Mouse (Mus musculus) MEL (cell line): ENCODE data around the gene Cyb5rl. TPM values are rescaled to one million over a fixed set of nuclear protein-coding genes. Genes with fewer than 3 reads are reported as not detected.

ENCODE experiments used
- DNase-seq: peaks from one replicate; pipeline ENCODE4 v3.0.0; 2011; ENCODE audit warnings: low read depth, low spot score
- H3K27ac ChIP-seq: 2 replicates; pipeline ENCODE4 v1.5.1; 2012; ENCODE audit warnings: low read depth, mild to moderate bottlenecking, control low read depth, low read length, moderate library complexity; ENCODE audit not compliant: control insufficient read depth
- H3K27me3 ChIP-seq, 2 experiments: fragments of 150-350 bp in 1 of 2; sonication (generic) in 1 of 2; 2 replicates each; pipeline ENCODE4 v1.6.1; 2012; ENCODE audit warnings: low read length in 2 of 2, mild to moderate bottlenecking in 2 of 2, improper control_type of control experiment in 1 of 2, moderate library complexity in 1 of 2; ENCODE audit not compliant: insufficient read depth in 2 of 2, control insufficient read depth in 1 of 2
- H3K36me3 ChIP-seq, 2 experiments: 2 replicates each; pipeline ENCODE4 v1.6.1; 2012 to 2014; ENCODE audit warnings: low read length in 2 of 2, improper control_type of control experiment in 1 of 2, inconsistent platforms in 1 of 2, mild to moderate bottlenecking in 1 of 2; ENCODE audit not compliant: insufficient read depth in 2 of 2, control insufficient read depth in 1 of 2
- H3K4me1 ChIP-seq, 2 experiments: fragments of 150-350 bp in 1 of 2; sonication (generic) in 1 of 2; 2 replicates each; pipeline ENCODE4 v1.6.1; 2012; ENCODE audit warnings: low read length in 2 of 2, improper control_type of control experiment in 1 of 2, mild to moderate bottlenecking in 1 of 2; ENCODE audit not compliant: insufficient read depth in 2 of 2, control insufficient read depth in 1 of 2
- H3K4me3 ChIP-seq, 2 experiments: fragments of 150-350 bp in 1 of 2; sonication (generic) in 1 of 2; 2 replicates each; pipeline ENCODE4 v1.5.1; 2012; ENCODE audit warnings: low read depth in 2 of 2, low read length in 2 of 2, mild to moderate bottlenecking in 2 of 2, moderate library complexity in 2 of 2, control low read depth in 1 of 2, improper control_type of control experiment in 1 of 2; ENCODE audit not compliant: control insufficient read depth in 1 of 2, insufficient read depth in 1 of 2
- H3K79me2 ChIP-seq: 2 replicates; pipeline ENCODE4 v1.6.1; 2012; ENCODE audit warnings: mild to moderate bottlenecking, low read length, moderate library complexity; ENCODE audit not compliant: control insufficient read depth, poor library complexity, insufficient read depth
- H3K9ac ChIP-seq: 2 replicates; pipeline ENCODE4 v1.6.1; 2012; ENCODE audit warnings: low read depth, mild to moderate bottlenecking, control low read depth, low read length, moderate library complexity; ENCODE audit not compliant: control insufficient read depth, poor library complexity, severe bottlenecking
- H3K9me3 ChIP-seq: fragments of 150-350 bp; sonication (generic); replicated peaks from 2 replicates; pipeline ENCODE4 v1.6.1; 2012; ENCODE audit warnings: mild to moderate bottlenecking, low read length, improper control_type of control experiment, moderate library complexity; ENCODE audit not compliant: insufficient read depth
- CHD2 ChIP-seq: IDR thresholded peaks from 2 replicates; pipeline ENCODE4 v1.6.1; 2011; ENCODE audit warnings: low read length, improper control_type of control experiment
- E2F4 ChIP-seq: IDR thresholded peaks from 2 replicates; pipeline ENCODE4 v1.6.1; 2011; ENCODE audit warnings: low read depth, low read length, improper control_type of control experiment, borderline replicate concordance
- ELF1 ChIP-seq: IDR thresholded peaks from 2 replicates; pipeline ENCODE4 v1.6.1; 2014; ENCODE audit warnings: low read depth, mild to moderate bottlenecking, inconsistent platforms, low read length, improper control_type of control experiment, moderate library complexity
- ETS1 ChIP-seq: IDR thresholded peaks from 2 replicates; pipeline ENCODE4 v1.6.1; 2012; ENCODE audit warnings: low read depth, mild to moderate bottlenecking, inconsistent platforms, low read length, improper control_type of control experiment, moderate library complexity
- MAFK ChIP-seq: IDR thresholded peaks from 2 replicates; pipeline ENCODE4 v1.6.1; 2011; ENCODE audit warnings: low read depth, mild to moderate bottlenecking, low read length, improper control_type of control experiment, borderline replicate concordance
- POLR2A ChIP-seq, 2 experiments: IDR thresholded peaks; 2 replicates each; pipeline ENCODE4 v1.6.1; 2011 to 2012; ENCODE audit warnings: low read length in 2 of 2, mild to moderate bottlenecking in 2 of 2, control low read depth in 1 of 2, improper control_type of control experiment in 1 of 2, low read depth in 1 of 2, moderate library complexity in 1 of 2; ENCODE audit not compliant: control insufficient read depth in 1 of 2, insufficient read depth in 1 of 2, poor library complexity in 1 of 2
- POLR2AphosphoS2 ChIP-seq: IDR thresholded peaks from 2 replicates; pipeline ENCODE4 v1.6.1; 2011; ENCODE audit warnings: low read length, improper control_type of control experiment
- RAD21 ChIP-seq: IDR thresholded peaks from 2 replicates; pipeline ENCODE4 v1.6.1; 2011; ENCODE audit warnings: mild to moderate bottlenecking, low read depth, low read length, improper control_type of control experiment
- RCOR1 ChIP-seq: IDR thresholded peaks from 2 replicates; pipeline ENCODE4 v1.6.1; 2012; ENCODE audit warnings: low read depth, mild to moderate bottlenecking, inconsistent platforms, low read length, improper control_type of control experiment
- UBTF ChIP-seq: IDR thresholded peaks from 2 replicates; pipeline ENCODE4 v1.6.1; 2012; ENCODE audit warnings: low read depth, mild to moderate bottlenecking, inconsistent platforms, low read length, improper control_type of control experiment, moderate library complexity, borderline replicate concordance; ENCODE audit not compliant: insufficient read depth
- USF1 ChIP-seq: IDR thresholded peaks from 2 replicates; pipeline ENCODE4 v1.6.1; 2014; ENCODE audit warnings: low read depth, mild to moderate bottlenecking, inconsistent platforms, low read length, improper control_type of control experiment, moderate library complexity
- USF2 ChIP-seq, 2 experiments: IDR thresholded peaks; 2 replicates each; pipeline ENCODE4 v1.6.1; 2011 to 2012; ENCODE audit warnings: improper control_type of control experiment in 2 of 2, low read length in 2 of 2, borderline replicate concordance in 1 of 2, inconsistent platforms in 1 of 2, low read depth in 1 of 2, mild to moderate bottlenecking in 1 of 2; ENCODE audit not compliant: insufficient read depth in 1 of 2
- ZKSCAN1 ChIP-seq: IDR thresholded peaks from 2 replicates; pipeline ENCODE4 v1.6.1; 2012; ENCODE audit warnings: low read depth, mild to moderate bottlenecking, inconsistent platforms, low read length, improper control_type of control experiment, moderate library complexity
- polyA plus RNA-seq, 2 experiments: library from polyadenylated mRNA; stranded (reverse) in 1 of 2; unstranded in 1 of 2; fragments of >175 nt in 1 of 2; fragments of >200 nt in 1 of 2; gene quantifications; 2 replicates each; pipeline versions ENCODE4 v1.2.1 to v1.2.4; 2012; ENCODE audit warnings: low replicate concordance in 2 of 2, low read depth in 1 of 2; ENCODE audit not compliant: insufficient read length in 2 of 2, insufficient read depth in 1 of 2, missing spikeins in 1 of 2
- total RNA-seq: library from RNA; depleted of rRNA; stranded (reverse); fragments of 300-350 nt; gene quantifications from 2 replicates; pipeline ENCODE4 v1.2.3, GENCODE M21; 2012

Gene Cyb5rl
- total and polyA plus RNA-seq, 3 experiments = 8.5 to 9.3 TPM; not detected in 1

DNA sequence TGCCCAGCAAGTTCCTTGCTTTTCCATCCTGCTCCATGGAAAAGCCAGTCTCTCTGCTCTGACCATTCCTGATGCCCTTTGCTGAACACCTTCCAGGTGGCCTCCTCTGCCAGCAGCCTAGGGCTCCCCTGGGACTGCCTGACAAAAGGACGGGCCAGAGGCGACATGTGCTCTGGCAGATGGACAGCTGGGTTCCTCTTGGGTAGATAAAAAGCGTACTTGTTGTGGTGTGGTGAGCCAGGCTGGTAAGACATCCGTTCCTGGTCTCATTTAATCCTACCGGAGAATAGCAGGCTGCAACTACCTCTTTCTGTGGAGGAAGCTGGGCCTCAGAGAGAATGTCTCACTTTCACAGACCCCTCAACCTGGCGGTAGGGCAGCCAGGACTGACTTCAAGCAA is 29.3 kb downstream of the Cyb5rl start (continued):
- TF ChIP-seq ELF1 = no peak
- TF ChIP-seq, all 39 proteins: peak for 7

DNA sequence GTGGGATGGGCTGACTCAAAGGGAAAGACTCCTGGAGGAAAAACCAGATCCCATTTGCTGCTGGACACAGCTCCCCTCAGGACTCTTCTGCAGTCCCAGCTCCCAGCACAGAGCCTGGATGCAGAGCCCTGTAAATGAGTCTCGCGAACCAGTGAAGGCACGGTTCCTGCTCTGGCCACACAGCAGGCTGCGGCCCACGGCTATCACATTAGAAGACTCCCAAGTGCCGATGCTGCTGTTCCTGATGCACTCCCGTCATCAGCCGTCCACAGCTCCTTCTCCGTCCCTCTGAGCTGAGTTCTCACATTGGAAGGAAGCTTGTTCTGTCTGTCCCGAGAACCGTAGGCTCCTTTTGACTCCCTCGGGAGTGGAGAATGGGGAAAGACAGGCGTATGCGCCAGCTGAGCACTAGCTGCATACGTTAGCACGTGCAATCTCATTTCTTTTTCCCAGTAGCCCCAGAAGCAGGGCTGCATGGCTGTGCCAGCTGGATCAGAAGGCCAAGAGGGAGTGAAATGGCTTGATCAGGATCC is 30.1 kb downstream of the Cyb5rl start, which contains the start of gene Cdcp2:
TSS of gene Cdcp2 (plus strand) at position 51 of the 533 bp plus-strand sequence.
- H3K9me3 ChIP-seq = no peaks in the 10 kb centered on the region
- no peak for DNase-seq
- peaks cover 0 to 2% of the 10 kb centered on the region in 2 experiments; a peak in 1 of 4 replicates for H3K36me3 ChIP-seq
- H3K4me3 ChIP-seq = no peak within 1 kb of the TSS
- peak within 1 kb of the TSS; percentile 47 for H3K27ac ChIP-seq
- TF ChIP-seq E2F4 = no peak
- no peak for TF ChIP-seq ETS1
- TF ChIP-seq POLR2A (IDR thresholded peaks at IDR 0.05; ENCODE audit: control insufficient read depth in 1 of 2, insufficient read depth in 1 of 2, low read depth in 1 of 2, low read length in 2 of 2, poor library complexity in 1 of 2) = no peak
- no peaks in the 10 kb centered on the region for H3K27me3 ChIP-seq
- H3K4me1 ChIP-seq = peaks cover 12 to 16% of the 10 kb centered on the region in 2 experiments; a peak in 3 of 4 replicates
- no peaks in the 10 kb centered on the region for H3K79me2 ChIP-seq
- peak within 1 kb of the TSS; percentile 52 for H3K9ac ChIP-seq

- no peak overlapping the region for H3K27ac ChIP-seq
- no peak for DNase-seq
- H3K4me1 ChIP-seq = peaks cover 12 to 17% of the 10 kb centered on the region in 2 experiments; a peak in 3 of 4 replicates
- H3K36me3 ChIP-seq = peaks cover 0 to 2% of the 10 kb centered on the region in 2 experiments; a peak in 1 of 4 replicates
- no peaks in the 10 kb centered on the region for H3K9me3 ChIP-seq
- no peak overlapping the region for H3K9ac ChIP-seq
- TF ChIP-seq RAD21 (no peak), USF2 (IDR thresholded peaks at IDR 0.05; ENCODE audit: borderline replicate concordance in 1 of 2, insufficient read depth in 1 of 2, low read depth in 1 of 2, low read length in 2 of 2) (no peak), ZKSCAN1 (no peak), RCOR1 (no peak), USF1 (no peak), CHD2 (no peak), E2F4 (no peak)
- no peaks in the 10 kb centered on the region for H3K79me2 ChIP-seq
- no peaks in the 10 kb centered on the region for H3K27me3 ChIP-seq
- H3K4me3 ChIP-seq = no peak overlapping the region
Measured at GRCm38 (mm10) chr4:107097871-107098270, 31.1 kb downstream of the Cyb5rl start.

GRCm38 (mm10) chr4:107098375-107098774 is 31.6 kb downstream of the Cyb5rl start:
- Histone ChIP-seq H3K9me3 (no peaks in the 10 kb centered on the region), H3K36me3 (peaks cover 0 to 2% of the 10 kb centered on the region in 2 experiments; a peak in 1 of 4 replicates), H3K4me1 (peaks cover 12 to 17% of the 10 kb centered on the region in 2 experiments; a peak in 3 of 4 replicates), H3K4me3 (no peak overlapping the region), H3K27ac (no peak overlapping the region), H3K79me2 (no peaks in the 10 kb centered on the region), H3K27me3 (no peaks in the 10 kb centered on the region), H3K9ac (no peak overlapping the region)
- no peak for DNase-seq
- TF ChIP-seq UBTF (no peak), ZKSCAN1 (peak; percentile 74; the same call in 1 of the 2 replicates), POLR2AphosphoS2 (no peak), MAFK (no peak), RAD21 (no peak)
